Mouse (Mus musculus): ENCODE measurements around the gene Rpp38.

Rpp38 gene

DNA sequence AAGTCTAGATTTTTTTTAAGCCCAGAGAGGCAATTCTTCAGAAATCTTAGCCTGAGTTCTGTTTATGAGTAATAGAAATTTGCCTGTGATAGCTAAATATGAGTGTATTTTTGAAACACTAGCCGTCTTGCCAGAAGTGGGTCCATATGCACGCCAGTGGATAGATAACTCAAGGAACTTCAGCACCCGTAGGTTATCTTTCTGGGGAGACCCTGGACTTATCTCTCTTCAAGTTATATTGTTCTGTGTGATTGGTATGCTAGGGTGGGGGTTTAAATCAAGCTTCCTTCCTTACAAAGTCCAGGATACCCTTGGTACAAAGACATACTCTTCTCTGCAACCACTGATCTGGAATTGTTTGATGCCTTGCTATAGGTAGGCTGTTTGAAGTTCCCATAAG lies 46.7 kb downstream of the Rpp38 start:
- no peak for DNase-seq (ENCODE audit: low spot score)

DNA sequence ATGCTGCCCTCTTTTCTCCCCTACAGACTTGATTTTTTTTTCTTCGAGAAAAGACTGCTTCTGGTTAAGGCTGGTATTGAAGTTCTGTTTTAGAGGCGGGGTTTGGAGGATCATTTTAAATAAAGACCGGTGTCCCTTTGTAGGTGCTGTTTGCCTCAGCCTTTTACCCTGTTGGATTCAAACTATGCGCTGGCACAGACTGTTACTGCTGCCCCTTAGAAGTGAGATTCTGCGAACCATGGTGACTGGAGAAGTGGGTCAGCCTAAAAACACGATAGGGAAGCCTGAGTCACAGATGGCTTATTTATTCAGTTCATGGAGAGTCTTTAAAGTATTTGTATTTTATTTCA lies 47.3 kb downstream of the Rpp38 start:
- DNase-seq (ENCODE audit: low spot score), result no peak

DNA sequence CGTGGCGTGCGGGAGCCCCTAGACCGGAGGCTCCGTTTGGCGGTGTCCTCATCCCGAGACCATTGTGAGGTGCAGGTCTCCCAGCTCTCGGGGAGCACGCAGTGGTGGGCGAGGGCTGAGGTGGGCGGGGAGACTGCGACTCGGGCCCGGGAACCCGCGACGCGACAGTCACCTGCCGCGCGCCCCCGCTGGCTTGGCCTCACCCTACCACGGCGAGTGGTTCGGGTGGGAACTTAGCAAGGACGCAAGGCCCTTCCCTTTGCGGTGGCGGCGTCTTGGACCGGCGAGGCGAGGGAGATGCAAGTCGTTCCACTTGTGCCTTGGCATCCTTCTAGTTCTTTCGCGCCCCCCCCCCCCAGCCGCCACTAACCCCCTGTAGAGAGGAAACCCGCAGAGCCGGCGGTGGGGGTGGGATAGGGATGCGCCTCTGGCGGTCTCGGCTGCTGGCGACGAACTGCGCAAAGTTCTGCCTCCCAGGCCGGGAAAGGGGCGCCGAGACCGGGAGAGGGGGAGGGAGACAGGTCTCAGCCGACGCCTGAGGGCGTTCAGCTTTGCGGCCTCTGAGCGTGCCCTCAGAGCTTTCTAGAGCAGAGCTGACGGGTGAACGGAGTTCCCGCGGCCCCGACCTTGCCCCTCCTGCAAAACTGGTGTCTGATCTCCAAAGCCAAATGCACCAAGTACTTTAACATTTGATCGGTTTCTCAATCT lies 47.8 kb downstream of the Rpp38 start:
- DNase-seq (ENCODE audit: low spot score), result peak; percentile 27

DNA sequence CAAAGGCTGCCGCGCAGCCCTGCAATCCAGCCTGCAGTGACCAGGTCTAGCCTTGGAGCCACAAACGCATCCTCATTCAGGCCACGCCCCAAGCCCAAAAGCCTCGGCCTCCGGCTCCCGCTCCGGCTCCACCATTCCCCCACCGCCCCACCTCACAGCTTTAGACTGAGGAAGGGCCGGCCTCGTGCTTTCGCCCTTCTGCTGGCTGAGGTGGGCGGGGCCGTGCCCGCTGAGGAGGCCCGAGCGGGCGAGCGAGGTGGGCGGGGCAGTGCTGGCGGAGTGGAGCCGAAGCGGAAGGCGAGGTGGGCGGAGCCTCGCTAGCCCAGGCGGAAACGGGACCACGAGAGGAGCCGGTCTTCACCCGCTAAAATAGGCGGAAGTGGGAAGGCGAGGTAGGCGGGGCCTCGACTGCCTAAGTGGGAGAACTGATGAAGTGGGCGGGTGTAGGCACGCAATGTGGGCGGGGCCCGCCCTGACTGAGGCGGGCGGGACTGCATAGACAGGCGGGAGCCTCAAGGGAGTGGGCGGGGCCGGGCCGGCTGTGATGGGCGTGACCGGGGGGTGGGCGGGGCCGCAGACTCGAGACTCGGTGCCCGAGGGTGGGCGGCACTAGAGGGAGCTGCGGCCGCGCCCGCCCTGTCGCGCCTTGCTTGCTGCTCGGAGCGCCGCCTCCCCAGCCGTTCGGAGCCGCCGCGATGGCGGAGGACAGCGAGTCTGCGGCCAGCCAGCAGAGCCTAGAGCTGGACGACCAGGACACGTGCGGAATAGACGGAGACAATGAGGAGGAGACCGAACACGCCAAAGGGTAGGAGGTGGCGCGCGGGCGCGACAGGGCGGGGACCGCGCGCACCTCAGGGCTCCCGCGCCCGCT lies 48.6 kb downstream of the Rpp38 start, which contains the start of gene Nmt2:
Nmt2 (plus strand) TSS at position 611 of the 871 bp plus-strand sequence.
- DNase-seq (ENCODE audit: low spot score), result peak; percentile 99

DNA sequence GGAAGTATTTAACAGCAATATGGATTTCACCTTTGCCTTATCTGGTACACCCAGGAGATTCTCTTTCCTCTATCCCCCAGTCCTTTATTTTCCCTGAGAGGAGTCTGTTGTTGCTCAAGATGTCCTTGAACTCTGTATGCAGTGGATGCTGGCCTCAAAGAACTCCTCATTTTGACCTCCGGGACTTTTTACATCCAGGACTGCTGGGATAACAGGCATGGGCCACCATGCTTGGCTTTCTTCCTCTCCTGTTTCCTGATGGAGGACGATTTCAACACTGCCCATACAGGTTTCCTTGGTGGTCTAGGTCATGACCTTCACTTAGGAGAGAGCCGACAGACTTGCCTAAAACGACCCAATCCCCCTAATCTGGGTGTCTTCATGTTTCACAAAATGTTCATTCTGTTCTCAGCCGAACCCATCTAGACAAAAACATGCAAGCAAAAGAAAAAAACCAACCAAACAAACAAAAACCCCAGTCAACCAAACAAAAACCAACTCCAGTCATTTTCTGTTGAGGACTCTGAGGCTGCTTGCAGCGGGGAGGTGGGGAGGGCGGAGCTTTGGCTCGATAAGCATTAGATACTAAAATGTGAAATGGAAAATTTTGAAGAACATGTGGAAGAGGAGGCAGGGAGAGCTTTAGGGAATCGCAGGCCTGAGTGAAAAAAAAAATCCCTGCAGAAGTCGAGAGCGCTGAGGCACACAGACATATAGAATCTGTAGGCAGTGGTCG lies 49.4 kb downstream of the Rpp38 start:
- DNase-seq (ENCODE audit: low spot score), result no peak

DNA sequence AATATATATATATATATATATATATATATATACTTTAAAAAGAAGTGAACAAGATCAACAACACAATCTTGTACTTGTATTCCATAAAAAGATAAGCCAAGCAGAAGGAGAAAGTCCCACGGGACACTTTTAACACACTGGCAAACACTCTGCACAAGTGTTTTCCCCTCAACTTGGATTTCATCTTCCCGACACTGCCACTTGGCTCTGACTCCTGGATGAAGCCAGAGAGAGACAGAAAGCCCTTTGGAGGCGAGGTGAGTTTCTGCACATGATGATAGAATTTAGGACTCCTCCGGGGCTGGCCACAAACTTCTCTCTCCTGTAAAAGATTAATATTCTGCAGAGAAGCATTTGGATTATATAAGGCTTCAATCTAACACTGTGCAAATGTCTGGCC lies 51.1 kb downstream of the Rpp38 start:
- no peak for DNase-seq (ENCODE audit: low spot score)
